Mouse (Mus musculus): ENCODE data around the gene Prmt9. TPM values are rescaled to one million over a fixed set of nuclear protein-coding genes. Genes with fewer than 3 reads are reported as not detected.

Gene Prmt9
- polyA plus RNA-seq (2017; shearing (Covaris generic)): 10 to 100 TPM; 12.6 to 16.6 (median 14.3) TPM

GRCm38 (mm10) chr8:77549121-77549706 is at the start of gene Prmt9:
Prmt9 (plus strand) TSS chr8:77549397.
- ATAC-seq: peak; percentile 96

- ATAC-seq: no peak
Observed at GRCm38 (mm10) chr8:77500264-77500663, 48.9 kb upstream of the Prmt9 start.

GRCm38 (mm10) chr8:77501131-77501530 is 48.1 kb upstream of the Prmt9 start:
- no peak for ATAC-seq

- ATAC-seq: no peak
Observed at GRCm38 (mm10) chr8:77502547-77502946, 46.6 kb upstream of the Prmt9 start.

GRCm38 (mm10) chr8:77506539-77506938 is 42.7 kb upstream of the Prmt9 start:
- no peak for ATAC-seq

GRCm38 (mm10) chr8:77507510-77508035 is 41.6 kb upstream of the Prmt9 start:
- no peak for ATAC-seq

GRCm38 (mm10) chr8:77509044-77509443 is 40.2 kb upstream of the Prmt9 start:
- peak; percentile 50 for ATAC-seq

- ATAC-seq: no peak
Observed at GRCm38 (mm10) chr8:77510426-77510825, 38.8 kb upstream of the Prmt9 start.

GRCm38 (mm10) chr8:77511750-77512493 is 37.3 kb upstream of the Prmt9 start:
- no peak for ATAC-seq

GRCm38 (mm10) chr8:77515201-77515600 is 34.0 kb upstream of the Prmt9 start:
- ATAC-seq: no peak

- ATAC-seq: no peak
Observed at GRCm38 (mm10) chr8:77515786-77516185, 33.4 kb upstream of the Prmt9 start.

GRCm38 (mm10) chr8:77516845-77517244 is 32.4 kb upstream of the Prmt9 start:
- no peak for ATAC-seq

GRCm38 (mm10) chr8:77517301-77518200 is 31.6 kb upstream of the Prmt9 start, which contains the start of gene Arhgap10:
Arhgap10 (minus strand) TSS chr8:77517953.
- peak; percentile 91 for ATAC-seq

GRCm38 (mm10) chr8:77518201-77519115 is 30.7 kb upstream of the Prmt9 start:
- peak; percentile 58 for ATAC-seq

- ATAC-seq: no peak
Observed at GRCm38 (mm10) chr8:77520601-77521000, 28.6 kb upstream of the Prmt9 start.

GRCm38 (mm10) chr8:77521028-77521785 is 28.0 kb upstream of the Prmt9 start:
- ATAC-seq: no peak

GRCm38 (mm10) chr8:77522984-77523383 is 26.2 kb upstream of the Prmt9 start:
- no peak for ATAC-seq

- ATAC-seq: no peak
Observed at GRCm38 (mm10) chr8:77524018-77524615, 25.1 kb upstream of the Prmt9 start.

- ATAC-seq: no peak
Observed at GRCm38 (mm10) chr8:77524906-77525305, 24.3 kb upstream of the Prmt9 start.

GRCm38 (mm10) chr8:77526130-77526529 is 23.1 kb upstream of the Prmt9 start:
- ATAC-seq: no peak
